Mouse (Mus musculus): ENCODE results near the gene Iffo2. TPM values are rescaled to one million over a fixed set of nuclear protein-coding genes. Genes with fewer than 3 reads are reported as not detected.

The Iffo2 gene
- total and polyA plus RNA-seq, 3 experiments, result 1.3 to 2.7 TPM; not detected in 1

DNA sequence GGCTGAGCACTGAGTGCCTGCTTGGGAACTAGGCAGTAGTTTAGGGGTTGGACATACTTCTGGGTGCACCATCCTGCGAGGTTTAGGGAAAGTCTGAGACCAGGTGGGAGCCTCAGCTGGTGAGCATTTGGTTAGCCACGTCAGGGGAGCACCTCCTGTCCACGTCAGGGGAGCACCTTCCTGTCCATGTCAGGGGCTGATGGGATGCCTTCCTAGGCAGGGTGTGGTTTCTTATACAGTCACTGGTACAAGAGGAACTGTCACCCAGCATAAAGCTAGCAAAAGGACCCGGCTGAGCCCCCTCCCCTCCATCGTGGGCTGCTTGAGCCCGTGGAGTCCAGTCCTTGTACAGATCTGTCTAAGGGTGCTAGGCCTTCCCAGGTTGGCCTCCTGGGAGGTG is 52.0 kb downstream of the Iffo2 start:
- no peak overlapping the region for H3K27ac ChIP-seq (ENCODE audit: control insufficient read depth, low read depth, low read length)
- no peak for TF ChIP-seq GATA1 (IDR thresholded peaks at IDR 0.05; ENCODE audit: low read depth, low read length)
- no peak for TF ChIP-seq ZMIZ1 (IDR thresholded peaks at IDR 0.05; ENCODE audit: low read depth, low read length)
- TF ChIP-seq UBTF (IDR thresholded peaks at IDR 0.05; ENCODE audit: borderline replicate concordance, insufficient read depth, low read depth, low read length), result no peak
- no peak for DNase-seq (ENCODE audit: low read depth, low spot score)

DNA sequence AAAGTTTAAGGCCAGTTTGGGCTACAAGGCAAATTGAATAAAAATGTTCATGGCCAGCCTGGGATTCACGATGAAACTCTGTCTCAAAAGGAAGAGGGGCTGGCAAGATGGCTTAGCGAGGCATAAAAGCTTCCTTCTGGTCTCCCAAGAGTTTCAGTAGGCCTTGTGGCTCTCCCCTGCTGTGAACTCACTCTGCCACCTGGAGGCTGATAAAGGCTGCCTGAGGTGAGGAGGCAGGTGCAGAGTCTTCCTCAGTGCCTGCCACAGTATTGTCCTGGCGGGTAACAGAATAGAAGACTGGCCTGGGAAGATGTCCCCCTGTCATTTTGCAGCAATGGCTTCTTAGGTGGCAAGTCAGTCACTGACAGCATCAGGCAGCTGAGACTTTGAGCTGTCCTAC is 52.6 kb downstream of the Iffo2 start:
- no peak overlapping the region for H3K27ac ChIP-seq (ENCODE audit: control insufficient read depth, low read depth, low read length)
- H3K27me3 ChIP-seq (ENCODE audit: control insufficient read depth in 1 of 2, insufficient read depth in 2 of 2, low read length in 2 of 2), result no peaks in the 10 kb centered on the region
- H3K9me3 ChIP-seq (replicated peaks; ENCODE audit: insufficient read depth, low read length), result no peaks in the 10 kb centered on the region
- DNase-seq (ENCODE audit: low read depth, low spot score), result no peak
- no peaks in the 10 kb centered on the region for H3K79me2 ChIP-seq (ENCODE audit: control insufficient read depth, insufficient read depth, low read length, poor library complexity)
- TF ChIP-seq GATA1 (IDR thresholded peaks at IDR 0.05; ENCODE audit: low read depth, low read length) (no peak), MAFK (IDR thresholded peaks at IDR 0.05; ENCODE audit: borderline replicate concordance, low read depth, low read length) (no peak), CHD1 (IDR thresholded peaks at IDR 0.05; ENCODE audit: low read depth, low read length) (no peak), SIN3A (IDR thresholded peaks at IDR 0.05; ENCODE audit: low read length) (no peak), CHD2 (IDR thresholded peaks at IDR 0.05; ENCODE audit: low read length) (no peak), TCF12 (IDR thresholded peaks at IDR 0.05; ENCODE audit: low read depth, low read length) (no peak), NRF1 (IDR thresholded peaks at IDR 0.05; ENCODE audit: insufficient read depth, low read depth, low read length, poor library complexity, severe bottlenecking) (no peak), ZC3H11A (IDR thresholded peaks at IDR 0.05; ENCODE audit: low read depth, low read length) (no peak), USF1 (IDR thresholded peaks at IDR 0.05; ENCODE audit: low read depth, low read length) (no peak), POLR2A (IDR thresholded peaks at IDR 0.05; ENCODE audit: control insufficient read depth in 1 of 2, insufficient read depth in 1 of 2, low read depth in 1 of 2, low read length in 2 of 2, poor library complexity in 1 of 2) (no peak), TAL1 (IDR thresholded peaks at IDR 0.05; ENCODE audit: low read length) (no peak), E2F4 (IDR thresholded peaks at IDR 0.05; ENCODE audit: borderline replicate concordance, low read depth, low read length) (no peak), BHLHE40 (IDR thresholded peaks at IDR 0.05; ENCODE audit: borderline replicate concordance, low read depth, low read length) (no peak), GABPA (IDR thresholded peaks at IDR 0.05; ENCODE audit: low read depth, low read length) (no peak), ELF1 (IDR thresholded peaks at IDR 0.05; ENCODE audit: low read depth, low read length) (no peak), UBTF (IDR thresholded peaks at IDR 0.05; ENCODE audit: borderline replicate concordance, insufficient read depth, low read depth, low read length) (no peak), MYB (IDR thresholded peaks at IDR 0.05; ENCODE audit: low read depth, low read length) (no peak)
- no peak overlapping the region for H3K9ac ChIP-seq (ENCODE audit: control insufficient read depth, low read depth, low read length, poor library complexity, severe bottlenecking)
- no peak overlapping the region for H3K4me3 ChIP-seq (ENCODE audit: control insufficient read depth in 1 of 2, insufficient read depth in 1 of 2, low read depth in 2 of 2, low read length in 2 of 2)
- no peaks in the 10 kb centered on the region for H3K4me1 ChIP-seq (ENCODE audit: control insufficient read depth in 1 of 2, insufficient read depth in 2 of 2, low read length in 2 of 2)
- H3K36me3 ChIP-seq (ENCODE audit: control insufficient read depth in 1 of 2, insufficient read depth in 2 of 2, low read length in 2 of 2), result no peaks in the 10 kb centered on the region

More for the DNA sequence above, 52.0 kb downstream of the Iffo2 start:
- H3K9me3 ChIP-seq (replicated peaks; ENCODE audit: insufficient read depth, low read length), result no peaks in the 10 kb centered on the region
- H3K79me2 ChIP-seq (ENCODE audit: control insufficient read depth, insufficient read depth, low read length, poor library complexity), result no peaks in the 10 kb centered on the region
- H3K4me1 ChIP-seq (ENCODE audit: control insufficient read depth in 1 of 2, insufficient read depth in 2 of 2, low read length in 2 of 2), result no peaks in the 10 kb centered on the region
- H3K36me3 ChIP-seq (ENCODE audit: control insufficient read depth in 1 of 2, insufficient read depth in 2 of 2, low read length in 2 of 2), result no peaks in the 10 kb centered on the region
- H3K4me3 ChIP-seq (ENCODE audit: control insufficient read depth in 1 of 2, insufficient read depth in 1 of 2, low read depth in 2 of 2, low read length in 2 of 2), result no peak overlapping the region
- no peak overlapping the region for H3K9ac ChIP-seq (ENCODE audit: control insufficient read depth, low read depth, low read length, poor library complexity, severe bottlenecking)
- no peaks in the 10 kb centered on the region for H3K27me3 ChIP-seq (ENCODE audit: control insufficient read depth in 1 of 2, insufficient read depth in 2 of 2, low read length in 2 of 2)
